Mouse (Mus musculus) liver, adult 2 months (tissue): Measurements from ENCODE around the gene Gm14137.

Experiments
- CTCF ChIP-seq: fragments of 200-500 bp; IDR thresholded peaks from 2 replicates; pipeline ENCODE4 v1.5.1; 2011; ENCODE audit warnings: low read depth, low read length, control low read depth
- POLR2A ChIP-seq: fragments of 200-500 bp; IDR thresholded peaks from 2 replicates; pipeline ENCODE4 v1.6.1; 2011; ENCODE audit warnings: low read length, control low read depth; ENCODE audit not compliant: insufficient read depth; ENCODE audit errors: extremely low read depth

DNA sequence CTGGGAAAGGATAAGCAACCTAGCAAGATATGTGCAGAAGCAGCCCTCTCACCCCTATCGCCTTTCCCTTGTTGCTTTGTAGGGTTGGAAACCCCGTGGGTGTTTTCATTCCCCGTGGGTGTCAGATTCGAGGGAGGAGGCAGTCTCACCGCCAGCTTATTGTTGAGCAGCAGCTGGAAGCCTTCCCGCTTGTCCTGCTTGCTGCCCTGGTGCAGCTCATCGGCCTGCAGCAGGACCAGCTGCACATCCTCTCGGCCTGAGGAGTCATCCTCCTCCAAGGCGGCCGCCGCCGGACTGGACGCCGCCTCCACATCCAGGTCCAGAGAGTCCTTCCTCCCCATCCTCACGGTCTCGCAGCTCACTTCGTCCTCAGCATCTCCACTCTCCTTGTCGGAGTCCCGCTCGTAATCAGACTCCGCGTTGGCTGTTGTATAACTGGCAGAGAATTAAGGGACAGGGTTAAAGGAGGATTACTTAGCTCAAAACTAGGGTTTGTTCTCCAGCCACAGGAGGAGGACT, 27.1 kb upstream of the Gm14137 start:
- TF ChIP-seq CTCF = no peak
- TF ChIP-seq POLR2A = no peak
